Mouse (Mus musculus) CD4-positive naive resting alpha-beta T cell, adult 76 days (primary cell): ENCODE measurements around the gene Prl2c1. TPM values are rescaled to one million over a fixed set of nuclear protein-coding genes. Genes with fewer than 3 reads are reported as not detected.

Source experiments
- total RNA-seq: library from RNA; stranded (reverse); gene quantifications from one replicate; pipeline ENCODE4 v1.2.4, GENCODE M21; 2023

Prl2c1 gene
- total RNA-seq = not detected

DNA sequence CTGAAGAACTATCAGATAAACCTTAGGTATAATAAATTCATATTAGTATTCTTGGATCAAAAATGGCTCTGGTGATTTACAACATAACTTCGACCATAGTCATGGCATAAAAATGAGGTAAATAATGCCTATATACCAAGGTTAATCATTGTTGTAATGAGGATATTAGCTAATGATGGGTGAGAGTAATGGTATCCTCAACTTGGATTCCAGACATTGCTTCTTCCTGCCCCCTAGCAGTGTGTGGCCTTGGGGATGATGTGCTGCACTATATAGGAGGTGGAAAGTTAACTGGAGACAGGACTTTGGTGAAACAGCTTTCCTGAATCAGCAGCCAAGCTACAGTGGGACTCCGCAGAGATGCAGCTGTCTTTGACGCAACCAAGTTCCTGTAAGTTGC, at the start of gene Prl2c1:
Gene Prl2c1, plus strand, starts transcription at position 301 of the 400 bp plus-strand sequence.

GRCm38 (mm10) chr13:27801354-27801753, 47.8 kb upstream of the Prl2c1 start, which contains the start of gene Prl2a1:
Prl2a1 (plus strand) TSS chr13:27801654.

Other genes with a start within 250 kb of the Prl2c1 start
- gene Prl7b1, start 238.8 kb upstream of the Prl2c1 start, total RNA-seq = not detected
- not detected for gene Prl7a1, start 206.8 kb upstream of the Prl2c1 start, total RNA-seq
- gene Prl7a2, start 181.3 kb upstream of the Prl2c1 start, total RNA-seq = not detected
- gene Prl7d1, start 132.6 kb upstream of the Prl2c1 start, total RNA-seq = not detected
- not detected for gene Prl7c1, start 68.5 kb upstream of the Prl2c1 start, total RNA-seq
- not detected for gene Prl2a1, start 47.7 kb upstream of the Prl2c1 start, total RNA-seq
- not detected for gene Prl4a1, start 166.9 kb downstream of the Prl2c1 start, total RNA-seq